Mouse (Mus musculus) megakaryocyte, embryonic 14.5 days (primary cell): ENCODE data around the gene March2. TPM values are rescaled to one million over a fixed set of nuclear protein-coding genes. Genes with fewer than 3 reads are reported as not detected.

Experiments
- H3K27me3 ChIP-seq: replicated peaks from 2 replicates; pipeline ENCODE3; 2012; ENCODE audit warnings: inconsistent platforms
- H3K36me3 ChIP-seq: replicated peaks from 2 replicates; pipeline ENCODE3; 2012; ENCODE audit warnings: low read length, inconsistent platforms, mixed read lengths
- H3K4me1 ChIP-seq: 2 replicates; pipeline ENCODE4 v1.6.1; 2012; ENCODE audit warnings: inconsistent platforms
- H3K4me3 ChIP-seq: replicated peaks from 2 replicates; pipeline ENCODE3; 2012; ENCODE audit warnings: moderate library complexity, mild to moderate bottlenecking, inconsistent platforms
- H3K9me3 ChIP-seq: 2 replicates; pipeline ENCODE4 v1.6.1; 2012; ENCODE audit warnings: inconsistent platforms
- FLI1 ChIP-seq: IDR thresholded peaks from 2 replicates; pipeline ENCODE4 v1.6.1; 2012; ENCODE audit warnings: low read length, inconsistent platforms, mixed read lengths
- GATA1 ChIP-seq: IDR thresholded peaks from 3 replicates; pipeline ENCODE4 v1.6.1; 2012; ENCODE audit warnings: mixed read lengths, low read length, inconsistent platforms, borderline replicate concordance
- polyA plus RNA-seq: library from polyadenylated mRNA; stranded (reverse); fragments of >175 nt; gene quantifications from 2 replicates; pipeline ENCODE4 v1.2.3, GENCODE M21; 2012; ENCODE audit warnings: low replicate concordance; ENCODE audit not compliant: insufficient read depth

Gene March2
- 77.9 and 126 TPM in 2 replicates for polyA plus RNA-seq

DNA sequence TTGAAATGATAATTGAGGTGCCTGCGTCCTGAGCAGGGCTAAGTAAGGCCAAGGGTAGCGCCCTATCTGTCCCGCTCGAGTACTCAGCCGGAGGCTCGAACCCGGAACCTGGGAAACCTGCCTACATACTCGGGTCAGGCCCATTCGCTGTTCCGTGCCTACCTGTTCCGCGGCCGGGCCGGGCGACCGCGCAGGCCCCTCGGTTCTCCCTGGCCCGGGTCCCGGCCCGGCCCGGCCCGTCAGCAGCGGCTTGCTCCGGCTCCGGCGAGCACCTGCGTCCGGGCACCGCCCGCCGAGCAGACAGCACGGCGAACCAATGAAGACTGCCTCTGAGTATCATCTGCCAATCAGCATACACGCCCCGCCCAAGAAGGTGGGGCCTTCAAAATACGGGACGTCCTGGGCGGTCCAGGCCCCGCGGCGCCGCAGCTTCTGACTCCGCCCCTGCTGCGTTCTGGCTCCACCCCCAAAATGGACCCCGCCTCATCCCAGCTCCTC, at the start of gene March2:
March2 (minus strand) TSS at position 287 of the 498 bp plus-strand sequence.
- no peak for TF ChIP-seq GATA1
- TF ChIP-seq FLI1 = no peak
- Histone ChIP-seq H3K27me3 (no peaks in the 10 kb centered on the region), H3K4me1 (peaks cover 51% of the 10 kb centered on the region), H3K9me3 (no peaks in the 10 kb centered on the region), H3K36me3 (peaks cover 35% of the 10 kb centered on the region), H3K4me3 (peak within 1 kb of the TSS; percentile 95)

DNA sequence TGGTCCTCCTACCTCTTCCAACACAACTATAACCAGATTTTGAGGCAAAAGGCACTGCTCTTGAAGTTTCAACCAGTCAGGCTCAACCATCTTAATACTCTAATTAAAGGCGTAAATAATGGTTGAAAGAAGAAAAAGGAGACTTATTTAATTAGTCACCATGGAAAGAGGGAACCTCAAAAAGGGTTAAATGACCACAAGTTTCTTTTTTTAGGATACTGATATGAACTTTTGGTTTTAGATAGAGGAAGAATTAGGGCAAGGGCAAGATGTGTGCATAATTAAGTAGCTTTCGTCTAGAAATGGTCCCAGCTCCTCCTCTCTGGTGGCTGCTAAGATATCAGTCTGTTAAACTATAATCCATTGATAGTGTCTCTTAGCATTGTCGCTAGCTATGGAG, 47.9 kb upstream of the March2 start:
- H3K9me3 ChIP-seq = no peaks in the 10 kb centered on the region
- peaks cover 1% of the 10 kb centered on the region for H3K36me3 ChIP-seq
- H3K4me1 ChIP-seq = peaks cover 28% of the 10 kb centered on the region
- no peaks in the 10 kb centered on the region for H3K27me3 ChIP-seq
- TF ChIP-seq FLI1 (no peak), GATA1 (no peak)
- H3K4me3 ChIP-seq = no peak overlapping the region

DNA sequence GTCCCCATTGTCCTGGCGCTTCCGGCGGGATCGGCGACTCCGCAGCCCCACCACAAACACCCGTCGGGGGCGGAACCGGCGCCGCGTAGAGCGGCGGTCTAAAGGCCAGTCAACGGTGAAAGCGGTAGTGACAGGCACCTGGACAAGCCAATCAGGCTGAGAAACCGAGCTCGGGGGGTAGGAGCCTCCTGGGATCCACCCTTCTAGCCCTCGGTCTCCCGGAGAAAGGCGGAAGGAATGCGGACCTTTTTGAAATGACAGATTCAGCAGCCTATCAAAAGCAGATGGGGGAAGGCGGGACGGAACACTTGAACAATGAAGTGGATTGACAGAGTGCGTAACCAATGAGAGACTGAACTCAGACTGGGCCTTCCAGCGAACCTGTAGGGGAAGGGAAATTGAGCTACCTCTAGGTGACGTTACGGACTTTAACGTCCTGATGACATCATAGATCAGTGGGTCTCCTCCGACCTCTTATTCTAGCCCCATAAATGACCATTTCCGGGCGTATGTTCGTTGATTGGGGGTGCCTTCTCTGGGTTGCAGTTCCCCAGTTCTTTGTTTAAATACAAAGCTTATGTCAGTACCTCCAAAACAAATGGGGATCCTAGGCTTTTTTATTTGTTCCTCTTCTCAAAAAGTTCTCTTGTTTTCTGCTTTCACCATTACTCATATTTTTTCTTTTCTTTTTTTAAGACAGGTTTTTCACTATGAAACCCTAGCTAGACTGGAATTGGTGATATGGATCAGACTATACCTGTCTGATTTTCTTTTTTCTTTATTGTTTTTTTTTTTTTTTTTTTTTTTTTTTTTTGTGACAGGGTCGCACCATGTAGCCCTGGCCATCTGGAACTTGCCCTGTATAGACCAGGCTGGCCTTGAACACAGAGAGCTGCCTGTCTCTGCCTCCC, 42.0 kb upstream of the March2 start, which contains the start of gene Rab11b:
Rab11b (minus strand) TSS at position 276 of the 911 bp plus-strand sequence.
- peak within 1 kb of the TSS; percentile 97 for H3K4me3 ChIP-seq
- TF ChIP-seq FLI1 = no peak
- TF ChIP-seq GATA1 = no peak

DNA sequence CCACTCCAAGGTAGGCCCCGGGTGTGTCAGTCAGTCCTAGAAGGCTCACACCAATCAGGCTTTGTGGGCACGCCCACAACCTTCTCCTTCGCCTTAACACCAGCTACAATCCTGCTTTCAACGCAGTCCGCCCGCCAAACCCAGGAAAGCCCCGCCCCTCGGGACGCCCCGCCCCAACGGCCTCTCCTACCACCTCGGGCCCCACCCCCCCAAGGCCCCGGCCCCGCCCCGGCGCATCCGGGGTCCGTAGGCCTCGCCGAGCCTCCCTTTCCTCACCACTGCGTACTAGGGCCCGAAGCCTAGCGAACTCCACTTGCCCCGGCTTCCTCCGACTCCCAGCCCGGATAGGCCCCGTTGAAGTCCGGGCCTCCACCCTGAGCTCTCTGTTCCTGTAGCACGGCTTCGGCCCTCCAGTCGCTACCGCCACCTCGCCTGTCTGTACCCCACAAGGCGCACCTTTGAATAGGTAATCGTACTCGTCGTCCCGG, 41.3 kb upstream of the March2 start:
- Histone ChIP-seq H3K9me3 (no peaks in the 10 kb centered on the region), H3K4me3 (peak overlapping the region; percentile 97), H3K27me3 (no peaks in the 10 kb centered on the region), H3K4me1 (peaks cover 54% of the 10 kb centered on the region), H3K36me3 (peaks cover 32% of the 10 kb centered on the region)
- no peak for TF ChIP-seq GATA1
- TF ChIP-seq FLI1 = no peak

More for the DNA sequence above, 42.0 kb upstream of the March2 start, which contains the start of gene Rab11b:
- no peaks in the 10 kb centered on the region for H3K9me3 ChIP-seq
- H3K36me3 ChIP-seq = peaks cover 28% of the 10 kb centered on the region
- peaks cover 48% of the 10 kb centered on the region for H3K4me1 ChIP-seq
- H3K27me3 ChIP-seq = no peaks in the 10 kb centered on the region

DNA sequence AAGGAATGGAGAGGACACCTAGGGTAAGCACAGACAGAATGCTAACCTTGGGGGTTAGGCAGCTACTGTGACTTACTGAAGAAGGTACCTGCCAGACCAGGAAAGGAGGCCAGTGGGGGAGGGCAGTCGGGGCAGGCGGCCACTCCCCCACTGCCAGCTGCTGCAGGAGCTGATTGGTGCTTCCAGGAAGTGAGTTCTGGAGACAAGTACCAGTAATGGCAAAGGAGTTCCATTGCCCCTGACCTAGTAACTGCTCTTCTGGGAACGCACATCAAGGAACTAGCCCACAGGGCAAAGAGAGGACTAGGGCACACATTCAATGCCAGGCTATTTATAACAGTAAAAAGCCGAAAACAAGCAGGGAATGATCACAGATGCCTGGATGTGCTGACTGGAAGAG, 38.8 kb upstream of the March2 start:
- Histone ChIP-seq H3K4me1 (peaks cover 76% of the 10 kb centered on the region), H3K36me3 (peaks cover 53% of the 10 kb centered on the region), H3K27me3 (no peaks in the 10 kb centered on the region), H3K9me3 (no peaks in the 10 kb centered on the region), H3K4me3 (peak overlapping the region; percentile 69)
- TF ChIP-seq FLI1 (no peak), GATA1 (no peak)

DNA sequence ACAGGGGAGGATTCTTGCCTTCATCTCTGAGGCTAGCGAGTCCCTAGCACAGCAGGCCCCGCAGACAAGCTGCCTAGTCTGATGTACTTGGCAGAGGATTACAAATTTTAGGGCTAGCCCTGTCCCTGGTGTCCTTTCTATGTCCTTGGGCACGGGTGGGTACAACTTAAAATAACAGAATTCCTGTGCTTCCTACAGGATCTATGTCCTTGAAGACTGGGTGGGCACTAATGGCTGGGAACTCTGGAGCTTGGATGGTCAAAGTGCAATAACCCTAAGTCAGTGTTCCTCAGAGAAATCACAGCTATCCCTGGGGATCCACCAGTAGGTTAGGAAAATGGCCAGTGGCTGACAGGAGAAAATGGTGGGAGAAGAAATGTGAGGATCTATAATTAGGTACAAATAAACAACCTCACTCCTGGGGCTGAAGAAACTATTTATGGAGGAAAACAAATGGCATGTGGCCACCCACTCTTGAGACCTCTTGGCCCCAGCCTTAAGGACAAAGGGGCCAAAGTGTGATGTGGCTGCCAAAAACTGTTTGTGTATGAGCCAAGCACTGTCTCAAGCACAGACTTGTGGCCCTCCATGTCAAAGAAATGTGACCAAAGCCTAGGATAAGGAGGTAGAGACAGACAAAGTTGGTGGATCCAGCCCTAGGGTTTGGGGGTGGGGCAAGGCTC, 37.8 kb upstream of the March2 start:
- TF ChIP-seq GATA1 (no peak), FLI1 (no peak)
- peaks cover 59% of the 10 kb centered on the region for H3K36me3 ChIP-seq
- H3K4me3 ChIP-seq = peak overlapping the region; percentile 14
- peaks cover 86% of the 10 kb centered on the region for H3K4me1 ChIP-seq
- no peaks in the 10 kb centered on the region for H3K9me3 ChIP-seq
- no peaks in the 10 kb centered on the region for H3K27me3 ChIP-seq

DNA sequence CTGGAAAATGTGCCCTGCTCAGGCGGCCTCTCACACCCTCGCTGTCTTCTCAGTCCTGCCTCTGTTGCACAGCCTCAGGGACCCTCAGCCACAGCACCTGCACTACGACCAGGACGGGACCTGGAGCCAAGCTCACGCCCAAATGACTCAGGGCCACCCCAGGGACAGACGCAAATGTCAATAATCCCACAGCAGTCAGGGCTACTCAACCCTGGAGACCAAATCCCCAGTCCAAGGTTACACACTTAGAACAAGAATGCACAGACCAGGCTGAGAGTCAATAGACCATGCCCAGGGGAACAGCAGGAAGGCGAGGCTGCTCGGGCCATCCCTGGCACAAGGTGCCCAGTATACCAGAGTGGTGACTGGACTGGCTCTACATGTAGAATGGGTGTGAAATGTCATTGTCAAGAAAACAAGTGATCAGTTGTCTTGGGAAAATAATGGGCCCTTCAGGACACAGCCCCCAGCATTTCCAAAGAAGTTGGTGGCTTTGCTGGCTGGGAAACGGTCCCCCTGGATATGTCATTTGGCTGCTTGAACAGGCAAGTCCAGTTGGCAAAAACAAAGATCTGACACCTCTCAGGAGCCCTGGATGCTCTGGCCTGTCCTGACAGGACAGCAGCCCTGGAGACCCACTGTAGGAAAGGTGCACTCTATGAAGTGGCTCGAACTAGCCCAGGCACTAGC, 37.1 kb upstream of the March2 start:
- Histone ChIP-seq H3K4me1 (peaks cover 90% of the 10 kb centered on the region), H3K9me3 (no peaks in the 10 kb centered on the region), H3K36me3 (peaks cover 66% of the 10 kb centered on the region), H3K27me3 (no peaks in the 10 kb centered on the region), H3K4me3 (no peak overlapping the region)
- TF ChIP-seq FLI1 (no peak), GATA1 (no peak)

DNA sequence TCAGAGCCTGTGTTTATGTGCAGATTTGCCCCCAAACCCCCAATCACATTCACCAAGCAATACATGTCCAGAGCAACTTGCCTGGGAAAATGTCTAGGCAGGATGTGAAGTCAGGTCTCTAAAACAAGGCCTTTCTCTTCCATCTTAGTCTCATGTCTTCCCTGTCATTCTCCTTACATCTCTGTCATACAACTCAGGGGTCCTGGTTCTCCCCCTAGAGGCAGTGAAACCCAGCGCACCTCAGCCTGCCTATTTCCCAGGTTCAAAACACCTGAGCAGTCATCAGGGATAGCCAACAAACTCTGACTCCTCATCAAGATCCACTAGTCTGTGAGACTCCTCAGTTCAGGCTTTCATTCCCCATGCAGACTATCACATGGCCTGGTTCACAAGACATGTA, 36.2 kb upstream of the March2 start:
- Histone ChIP-seq H3K4me3 (no peak overlapping the region), H3K36me3 (peaks cover 75% of the 10 kb centered on the region), H3K9me3 (no peaks in the 10 kb centered on the region), H3K27me3 (no peaks in the 10 kb centered on the region), H3K4me1 (peaks cover 99% of the 10 kb centered on the region)
- no peak for TF ChIP-seq GATA1
- TF ChIP-seq FLI1 = no peak

DNA sequence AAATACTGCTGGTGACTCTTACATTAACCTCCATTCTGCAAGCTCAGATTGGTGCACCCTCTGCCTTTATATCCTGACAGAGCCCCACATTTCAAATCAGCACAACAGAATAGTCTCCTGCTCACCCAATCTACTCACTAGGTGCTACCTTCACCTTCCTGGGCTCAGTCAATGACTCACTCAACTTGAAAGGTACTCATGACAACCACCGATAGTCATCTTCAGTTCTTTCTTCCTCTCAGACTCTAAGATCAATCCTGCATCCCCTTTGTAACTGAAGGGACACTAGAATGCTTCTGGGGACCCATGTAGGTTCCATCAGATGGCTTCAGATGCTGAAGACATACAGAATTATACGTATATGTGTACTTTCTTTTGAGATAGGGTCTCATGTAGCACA, 33.8 kb upstream of the March2 start:
- Histone ChIP-seq H3K4me1 (peaks cover 80% of the 10 kb centered on the region), H3K9me3 (no peaks in the 10 kb centered on the region), H3K36me3 (peaks cover 87% of the 10 kb centered on the region), H3K4me3 (no peak overlapping the region), H3K27me3 (no peaks in the 10 kb centered on the region)
- TF ChIP-seq GATA1 (no peak), FLI1 (no peak)
